Mouse (Mus musculus) MEL (cell line): ENCODE results near the gene Rapgef1. TPM values are rescaled to one million over a fixed set of nuclear protein-coding genes. Genes with fewer than 3 reads are reported as not detected.

Experiments
- DNase-seq: peaks from one replicate; pipeline ENCODE4 v3.0.0; 2011; ENCODE audit warnings: low read depth, low spot score
- H3K27ac ChIP-seq: 2 replicates; pipeline ENCODE4 v1.5.1; 2012; ENCODE audit warnings: low read depth, mild to moderate bottlenecking, control low read depth, low read length, moderate library complexity; ENCODE audit not compliant: control insufficient read depth
- H3K27me3 ChIP-seq, 2 experiments: fragments of 150-350 bp in 1 of 2; sonication (generic) in 1 of 2; 2 replicates each; pipeline ENCODE4 v1.6.1; 2012; ENCODE audit warnings: low read length in 2 of 2, mild to moderate bottlenecking in 2 of 2, improper control_type of control experiment in 1 of 2, moderate library complexity in 1 of 2; ENCODE audit not compliant: insufficient read depth in 2 of 2, control insufficient read depth in 1 of 2
- H3K36me3 ChIP-seq, 2 experiments: 2 replicates each; pipeline ENCODE4 v1.6.1; 2012 to 2014; ENCODE audit warnings: low read length in 2 of 2, improper control_type of control experiment in 1 of 2, inconsistent platforms in 1 of 2, mild to moderate bottlenecking in 1 of 2; ENCODE audit not compliant: insufficient read depth in 2 of 2, control insufficient read depth in 1 of 2
- H3K4me1 ChIP-seq, 2 experiments: fragments of 150-350 bp in 1 of 2; sonication (generic) in 1 of 2; 2 replicates each; pipeline ENCODE4 v1.6.1; 2012; ENCODE audit warnings: low read length in 2 of 2, improper control_type of control experiment in 1 of 2, mild to moderate bottlenecking in 1 of 2; ENCODE audit not compliant: insufficient read depth in 2 of 2, control insufficient read depth in 1 of 2
- H3K4me3 ChIP-seq, 2 experiments: fragments of 150-350 bp in 1 of 2; sonication (generic) in 1 of 2; 2 replicates each; pipeline ENCODE4 v1.5.1; 2012; ENCODE audit warnings: low read depth in 2 of 2, low read length in 2 of 2, mild to moderate bottlenecking in 2 of 2, moderate library complexity in 2 of 2, control low read depth in 1 of 2, improper control_type of control experiment in 1 of 2; ENCODE audit not compliant: control insufficient read depth in 1 of 2, insufficient read depth in 1 of 2
- H3K79me2 ChIP-seq: 2 replicates; pipeline ENCODE4 v1.6.1; 2012; ENCODE audit warnings: mild to moderate bottlenecking, low read length, moderate library complexity; ENCODE audit not compliant: control insufficient read depth, poor library complexity, insufficient read depth
- H3K9ac ChIP-seq: 2 replicates; pipeline ENCODE4 v1.6.1; 2012; ENCODE audit warnings: low read depth, mild to moderate bottlenecking, control low read depth, low read length, moderate library complexity; ENCODE audit not compliant: control insufficient read depth, poor library complexity, severe bottlenecking
- H3K9me3 ChIP-seq: fragments of 150-350 bp; sonication (generic); replicated peaks from 2 replicates; pipeline ENCODE4 v1.6.1; 2012; ENCODE audit warnings: mild to moderate bottlenecking, low read length, improper control_type of control experiment, moderate library complexity; ENCODE audit not compliant: insufficient read depth
- BHLHE40 ChIP-seq: IDR thresholded peaks from 2 replicates; pipeline ENCODE4 v1.6.1; 2012; ENCODE audit warnings: low read depth, mild to moderate bottlenecking, inconsistent platforms, low read length, improper control_type of control experiment, borderline replicate concordance
- CHD2 ChIP-seq: IDR thresholded peaks from 2 replicates; pipeline ENCODE4 v1.6.1; 2011; ENCODE audit warnings: low read length, improper control_type of control experiment
- EP300 ChIP-seq, 2 experiments: IDR thresholded peaks; 2 replicates each; pipeline ENCODE4 v1.6.1; 2011; ENCODE audit warnings: improper control_type of control experiment in 2 of 2, low read length in 2 of 2, low read depth in 1 of 2, mild to moderate bottlenecking in 1 of 2
- ETS1 ChIP-seq: IDR thresholded peaks from 2 replicates; pipeline ENCODE4 v1.6.1; 2012; ENCODE audit warnings: low read depth, mild to moderate bottlenecking, inconsistent platforms, low read length, improper control_type of control experiment, moderate library complexity
- KAT2A ChIP-seq: conservative IDR thresholded peaks from 2 replicates; pipeline ENCODE4 v1.6.1; 2012; ENCODE audit warnings: low read depth, low read length, improper control_type of control experiment, inconsistent platforms
- MAFK ChIP-seq: IDR thresholded peaks from 2 replicates; pipeline ENCODE4 v1.6.1; 2011; ENCODE audit warnings: low read depth, mild to moderate bottlenecking, low read length, improper control_type of control experiment, borderline replicate concordance
- MAX ChIP-seq: IDR thresholded peaks from 2 replicates; pipeline ENCODE4 v1.6.1; 2011; ENCODE audit warnings: low read length, improper control_type of control experiment
- MAZ ChIP-seq: IDR thresholded peaks from 2 replicates; pipeline ENCODE4 v1.6.1; 2012; ENCODE audit warnings: low read depth, mild to moderate bottlenecking, inconsistent platforms, low read length, improper control_type of control experiment
- MEF2A ChIP-seq: IDR thresholded peaks from 2 replicates; pipeline ENCODE4 v1.6.1; 2014; ENCODE audit warnings: low read depth, mild to moderate bottlenecking, inconsistent platforms, low read length, improper control_type of control experiment; ENCODE audit not compliant: poor library complexity, insufficient replicate concordance, severe bottlenecking; ENCODE audit errors: extremely low read depth
- NELFE ChIP-seq: IDR thresholded peaks from 2 replicates; pipeline ENCODE4 v1.6.1; 2011; ENCODE audit warnings: low read depth, low read length, improper control_type of control experiment
- POLR2AphosphoS5 ChIP-seq: IDR thresholded peaks from 2 replicates; pipeline ENCODE4 v1.6.1; 2012; ENCODE audit warnings: low read depth, borderline replicate concordance, mild to moderate bottlenecking, inconsistent platforms, low read length, moderate library complexity, mixed read lengths
- SMC3 ChIP-seq: IDR thresholded peaks from 2 replicates; pipeline ENCODE4 v1.6.1; 2011; ENCODE audit warnings: low read depth, low read length, improper control_type of control experiment
- TAL1 ChIP-seq: IDR thresholded peaks from 2 replicates; pipeline ENCODE4 v1.6.1; 2012; ENCODE audit warnings: mild to moderate bottlenecking, inconsistent platforms, low read length, moderate library complexity, mixed read lengths
- TBP ChIP-seq: IDR thresholded peaks from 2 replicates; pipeline ENCODE4 v1.8.0; 2011; ENCODE audit warnings: low read depth, low read length, improper control_type of control experiment
- UBTF ChIP-seq: IDR thresholded peaks from 2 replicates; pipeline ENCODE4 v1.6.1; 2012; ENCODE audit warnings: low read depth, mild to moderate bottlenecking, inconsistent platforms, low read length, improper control_type of control experiment, moderate library complexity, borderline replicate concordance; ENCODE audit not compliant: insufficient read depth
- USF2 ChIP-seq, 2 experiments: IDR thresholded peaks; 2 replicates each; pipeline ENCODE4 v1.6.1; 2011 to 2012; ENCODE audit warnings: improper control_type of control experiment in 2 of 2, low read length in 2 of 2, borderline replicate concordance in 1 of 2, inconsistent platforms in 1 of 2, low read depth in 1 of 2, mild to moderate bottlenecking in 1 of 2; ENCODE audit not compliant: insufficient read depth in 1 of 2
- ZKSCAN1 ChIP-seq: IDR thresholded peaks from 2 replicates; pipeline ENCODE4 v1.6.1; 2012; ENCODE audit warnings: low read depth, mild to moderate bottlenecking, inconsistent platforms, low read length, improper control_type of control experiment, moderate library complexity
- ZMIZ1 ChIP-seq: IDR thresholded peaks from 2 replicates; pipeline ENCODE4 v1.6.1; 2012; ENCODE audit warnings: low read depth, mild to moderate bottlenecking, inconsistent platforms, low read length, improper control_type of control experiment, moderate library complexity
- ZNF384 ChIP-seq: IDR thresholded peaks from 2 replicates; pipeline ENCODE4 v1.6.1; 2012; ENCODE audit warnings: low read depth, mild to moderate bottlenecking, inconsistent platforms, low read length, improper control_type of control experiment
- polyA plus RNA-seq, 2 experiments: library from polyadenylated mRNA; stranded (reverse) in 1 of 2; unstranded in 1 of 2; fragments of >175 nt in 1 of 2; fragments of >200 nt in 1 of 2; gene quantifications; 2 replicates each; pipeline versions ENCODE4 v1.2.1 to v1.2.4; 2012; ENCODE audit warnings: low replicate concordance in 2 of 2, low read depth in 1 of 2; ENCODE audit not compliant: insufficient read length in 2 of 2, insufficient read depth in 1 of 2, missing spikeins in 1 of 2
- total RNA-seq: library from RNA; depleted of rRNA; stranded (reverse); fragments of 300-350 nt; gene quantifications from 2 replicates; pipeline ENCODE4 v1.2.3, GENCODE M21; 2012

Gene Rapgef1
- total and polyA plus RNA-seq, 3 experiments: 57.2 to 88.3 (median 77.0) TPM

GRCm38 (mm10) chr2:29711038-29711437 lies 91.5 kb downstream of the Rapgef1 start:
- TF ChIP-seq EP300 (IDR thresholded peaks at IDR 0.05; ENCODE audit: low read depth in 1 of 2, low read length in 2 of 2): no peak
- TF ChIP-seq MEF2A: no peak
- TF ChIP-seq USF2 (IDR thresholded peaks at IDR 0.05; ENCODE audit: borderline replicate concordance in 1 of 2, insufficient read depth in 1 of 2, low read depth in 1 of 2, low read length in 2 of 2): no peak
- no peak for TF ChIP-seq MAZ
- no peak for TF ChIP-seq BHLHE40
- TF ChIP-seq CHD2: no peak
- no peak for TF ChIP-seq SMC3
- no peak for TF ChIP-seq ZNF384
- TF ChIP-seq NELFE: no peak
- TF ChIP-seq UBTF: no peak
- no peak for TF ChIP-seq ZKSCAN1
- no peak for TF ChIP-seq ETS1
- no peak for TF ChIP-seq ZMIZ1
- TF ChIP-seq TAL1: no peak
- no peak for TF ChIP-seq TBP
- TF ChIP-seq POLR2AphosphoS5: no peak
- no peak for TF ChIP-seq MAFK
- Histone ChIP-seq H3K9ac (no peak overlapping the region), H3K9me3 (no peaks in the 10 kb centered on the region), H3K4me3 (no peak overlapping the region), H3K27me3 (no peaks in the 10 kb centered on the region), H3K79me2 (no peaks in the 10 kb centered on the region), H3K27ac (no peak overlapping the region), H3K36me3 (peaks cover 0 to 5% of the 10 kb centered on the region in 2 experiments; a peak in 2 of 4 replicates), H3K4me1 (no peaks in the 10 kb centered on the region)
- DNase-seq: no peak

DNA sequence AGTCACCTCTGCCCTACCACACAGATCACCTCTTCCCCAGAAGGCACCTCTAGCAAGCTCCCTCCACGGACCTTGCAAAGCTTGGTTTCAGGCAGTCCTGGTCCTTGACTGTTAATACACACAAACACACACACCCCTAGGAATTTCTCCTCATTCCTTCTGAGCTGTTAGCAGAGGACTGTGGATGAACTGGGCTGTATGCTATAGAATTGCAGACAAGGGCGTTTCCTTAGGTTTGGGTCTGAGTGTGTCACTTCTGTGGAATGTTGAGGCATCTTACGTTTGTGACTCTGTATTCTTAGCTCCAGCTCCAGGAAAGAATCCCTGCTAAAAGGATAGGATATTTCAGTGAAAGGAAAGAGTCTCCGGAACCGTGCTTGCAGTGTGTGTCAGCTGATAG lies 92.4 kb downstream of the Rapgef1 start:
- no peak for DNase-seq
- H3K27ac ChIP-seq: no peak overlapping the region
- no peak for TF ChIP-seq TAL1
- TF ChIP-seq MAX: no peak
- TF ChIP-seq BHLHE40: no peak
- TF ChIP-seq EP300 (IDR thresholded peaks at IDR 0.05; ENCODE audit: low read depth in 1 of 2, low read length in 2 of 2): no peak
- no peak for TF ChIP-seq KAT2A
- TF ChIP-seq, all 39 proteins: peak for 0
- Histone ChIP-seq H3K36me3 (peaks cover 0 to 5% of the 10 kb centered on the region in 2 experiments; a peak in 2 of 4 replicates), H3K4me1 (no peaks in the 10 kb centered on the region), H3K9ac (no peak overlapping the region), H3K4me3 (no peak overlapping the region), H3K9me3 (no peaks in the 10 kb centered on the region), H3K79me2 (no peaks in the 10 kb centered on the region), H3K27me3 (no peaks in the 10 kb centered on the region)
